Mouse (Mus musculus) midbrain, embryonic 11.5 days (tissue): ENCODE data around the gene Echdc2. TPM values are rescaled to one million over a fixed set of nuclear protein-coding genes. Genes with fewer than 3 reads are reported as not detected.

Source experiments
- ATAC-seq: fragments of 200-750 bp; cut with Nextera tagmentation; 2 replicates; pipeline ENCODE4 v1.8.0; 2017; ENCODE audit warnings: moderate TSS enrichment, moderate library complexity; ENCODE audit not compliant: low FRiP score
- DNase-seq: peaks from one replicate; pipeline ENCODE4 v3.0.0; 2015; ENCODE audit warnings: low spot score; ENCODE audit errors: missing footprints
- H3K27ac ChIP-seq: fragments of 300-500 bp; sonication (generic); 2 replicates; pipeline ENCODE4 v1.5.1; 2014; ENCODE audit warnings: low read depth, low read length
- H3K27me3 ChIP-seq: fragments of 300-500 bp; sonication (generic); 2 replicates; pipeline ENCODE4 v1.6.1; 2014; ENCODE audit warnings: mild to moderate bottlenecking, low read length, moderate library complexity, mixed read lengths; ENCODE audit not compliant: control insufficient read depth, insufficient read depth
- H3K36me3 ChIP-seq: fragments of 300-500 bp; sonication (generic); 2 replicates; pipeline ENCODE4 v1.6.1; 2014; ENCODE audit warnings: mild to moderate bottlenecking, low read length, moderate library complexity, mixed read lengths; ENCODE audit not compliant: control insufficient read depth, insufficient read depth
- H3K4me1 ChIP-seq: fragments of 300-500 bp; sonication (generic); 2 replicates; pipeline ENCODE4 v1.6.1; 2014; ENCODE audit warnings: low read length; ENCODE audit not compliant: control insufficient read depth, insufficient read depth
- H3K4me2 ChIP-seq: fragments of 300-500 bp; sonication (generic); 2 replicates; pipeline ENCODE4 v1.6.1; 2014; ENCODE audit warnings: mild to moderate bottlenecking, moderate library complexity
- H3K4me3 ChIP-seq: fragments of 300-500 bp; sonication (generic); 2 replicates; pipeline ENCODE4 v1.5.1; 2014; ENCODE audit warnings: low read depth, low read length
- H3K9ac ChIP-seq: fragments of 300-500 bp; sonication (generic); 2 replicates; pipeline ENCODE4 v1.6.1; 2014; ENCODE audit warnings: low read length
- H3K9me3 ChIP-seq: fragments of 300-500 bp; sonication (generic); 2 replicates; pipeline ENCODE4 v1.6.1; 2016; ENCODE audit warnings: low read length; ENCODE audit not compliant: control insufficient read depth
- WGBS: fragments of 180-500 bp; shearing (Covaris S2); extraction: QIAGEN DNeasy Blood & Tissue Kit; methylation state at CpG from one replicate; pipeline ENCODE4 v1.1.7; 2014; 5-methylcytosine and 5-hydroxymethylcytosine counted together
- polyA plus RNA-seq: library from polyadenylated mRNA; unstranded; fragments of >200 nt; fragmentation: Nextera tagmentation; extraction: Ambion mirVana; gene quantifications from 2 replicates; pipeline ENCODE4 v1.2.1, GENCODE M21; 2014

Echdc2 gene
- 11.7 and 13.8 TPM in 2 replicates for polyA plus RNA-seq

GRCm38 (mm10) chr4:108165152-108165895 is at the start of gene Echdc2:
TSS of gene Echdc2 (plus strand) at chr4:108165437.
- H3K4me2 ChIP-seq: peak within 1 kb of the TSS; percentile 98
- H3K27ac ChIP-seq: no peak within 1 kb of the TSS
- H3K27me3 ChIP-seq: no peaks in the 10 kb centered on the region; the same call in 1 of the 2 replicates
- no peaks in the 10 kb centered on the region for H3K9me3 ChIP-seq
- peak within 1 kb of the TSS; percentile 56 for H3K4me3 ChIP-seq
- 1% methylated on average over 43 of the region's 43 CpGs for WGBS
- H3K9ac ChIP-seq: peak within 1 kb of the TSS; percentile 77
- ATAC-seq (peak; percentile 40; the same call in 1 of the 2 replicates), DNase-seq (peak; percentile 95)
- peaks cover 2% of the 10 kb centered on the region; the same call in 1 of the 2 replicates for H3K4me1 ChIP-seq
- no peaks in the 10 kb centered on the region for H3K36me3 ChIP-seq

DNA sequence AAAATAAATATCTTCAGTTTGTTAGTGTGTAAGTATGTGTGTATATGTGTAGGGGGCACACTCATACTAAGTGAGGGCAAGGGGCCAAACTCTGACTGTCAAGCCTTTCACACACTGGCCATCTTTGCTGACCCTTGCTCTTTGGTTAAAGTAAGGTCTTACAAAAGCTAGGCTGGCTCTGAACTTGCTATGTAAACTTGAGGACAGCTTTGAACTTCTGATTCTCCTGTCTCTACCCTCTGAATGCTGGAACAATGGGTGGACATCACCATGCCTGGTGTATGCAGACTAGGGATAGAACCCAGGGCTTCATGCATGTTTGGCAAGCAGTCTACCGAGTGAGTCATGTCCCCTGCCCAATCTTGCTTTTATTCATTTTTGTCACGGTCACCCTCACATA is 48.8 kb upstream of the Echdc2 start:
- 87% methylated on average over 2 of the region's 2 CpGs for WGBS
- Histone ChIP-seq H3K9ac (no peak overlapping the region), H3K4me3 (no peak overlapping the region), H3K4me2 (no peak overlapping the region), H3K27ac (no peak overlapping the region), H3K27me3 (no peaks in the 10 kb centered on the region), H3K36me3 (no peaks in the 10 kb centered on the region), H3K4me1 (no peaks in the 10 kb centered on the region), H3K9me3 (no peaks in the 10 kb centered on the region)
- ATAC-seq (no peak), DNase-seq (no peak)

DNA sequence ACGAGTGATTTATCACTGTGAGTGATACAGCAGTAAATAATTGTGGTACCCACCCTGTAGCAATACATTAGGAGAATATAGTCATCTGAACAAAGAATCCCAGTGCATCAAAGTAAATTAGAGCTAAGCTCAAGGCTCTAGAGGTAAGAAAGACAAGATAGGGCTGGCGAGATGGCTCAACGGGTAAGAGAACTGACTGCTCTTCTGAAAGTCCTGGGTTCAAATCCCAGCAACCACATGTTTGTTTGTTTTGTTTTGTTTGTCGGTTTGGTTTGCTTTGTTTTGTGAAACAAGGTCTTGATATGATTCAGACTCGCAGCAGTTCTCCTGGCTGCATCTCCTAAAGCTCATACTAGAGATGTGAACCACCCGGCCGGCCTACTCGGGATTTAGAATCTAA is 47.7 kb upstream of the Echdc2 start:
- Histone ChIP-seq H3K4me2 (no peak overlapping the region), H3K36me3 (no peaks in the 10 kb centered on the region), H3K27me3 (no peaks in the 10 kb centered on the region), H3K9ac (no peak overlapping the region), H3K9me3 (no peaks in the 10 kb centered on the region), H3K27ac (no peak overlapping the region), H3K4me1 (no peaks in the 10 kb centered on the region), H3K4me3 (no peak overlapping the region)
- ATAC-seq (no peak), DNase-seq (no peak)
- WGBS: 86% methylated on average over 8 of the region's 8 CpGs

- no peaks in the 10 kb centered on the region for H3K27me3 ChIP-seq
- 13% methylated on average over 43 of the region's 45 CpGs for WGBS
- peak; percentile 99 for DNase-seq
- H3K4me2 ChIP-seq: peak overlapping the region; percentile 51
- H3K9ac ChIP-seq: peak overlapping the region; percentile 39
- H3K27ac ChIP-seq: no peak overlapping the region
- H3K4me1 ChIP-seq: no peaks in the 10 kb centered on the region
- ATAC-seq: peak; percentile 94
- H3K9me3 ChIP-seq: no peaks in the 10 kb centered on the region
- H3K36me3 ChIP-seq: no peaks in the 10 kb centered on the region
- peak overlapping the region; percentile 36 for H3K4me3 ChIP-seq
Observed at GRCm38 (mm10) chr4:108117924-108118876, 47.0 kb upstream of the Echdc2 start.

DNA sequence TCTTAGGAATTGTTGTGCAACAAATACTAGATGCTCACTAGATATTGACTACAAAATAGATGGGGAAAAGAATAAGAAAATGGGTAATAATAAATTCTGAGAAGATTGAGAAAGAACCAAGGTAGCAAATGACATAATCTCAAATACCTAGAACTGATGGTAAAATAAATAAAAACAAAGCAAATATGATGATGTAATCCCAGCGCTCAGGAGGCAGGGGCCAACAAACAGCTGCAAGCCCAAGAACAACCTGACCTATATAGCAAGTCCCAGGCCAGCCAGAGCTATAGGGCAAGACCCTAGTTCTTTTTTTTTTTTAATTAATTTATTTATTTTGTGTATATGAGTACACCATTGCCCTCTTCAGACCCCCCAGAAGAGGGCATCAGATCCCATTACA is 41.1 kb upstream of the Echdc2 start:
- WGBS: 100% methylated on average over 1 of the region's 1 CpGs
- no peak overlapping the region for H3K4me2 ChIP-seq
- H3K4me3 ChIP-seq: no peak overlapping the region
- no peaks in the 10 kb centered on the region for H3K27me3 ChIP-seq
- no peak overlapping the region for H3K9ac ChIP-seq
- no peaks in the 10 kb centered on the region; the same call in 1 of the 2 replicates for H3K9me3 ChIP-seq
- no peaks in the 10 kb centered on the region for H3K36me3 ChIP-seq
- ATAC-seq: no peak
- DNase-seq: no peak
- no peak overlapping the region for H3K27ac ChIP-seq
- H3K4me1 ChIP-seq: no peaks in the 10 kb centered on the region

DNA sequence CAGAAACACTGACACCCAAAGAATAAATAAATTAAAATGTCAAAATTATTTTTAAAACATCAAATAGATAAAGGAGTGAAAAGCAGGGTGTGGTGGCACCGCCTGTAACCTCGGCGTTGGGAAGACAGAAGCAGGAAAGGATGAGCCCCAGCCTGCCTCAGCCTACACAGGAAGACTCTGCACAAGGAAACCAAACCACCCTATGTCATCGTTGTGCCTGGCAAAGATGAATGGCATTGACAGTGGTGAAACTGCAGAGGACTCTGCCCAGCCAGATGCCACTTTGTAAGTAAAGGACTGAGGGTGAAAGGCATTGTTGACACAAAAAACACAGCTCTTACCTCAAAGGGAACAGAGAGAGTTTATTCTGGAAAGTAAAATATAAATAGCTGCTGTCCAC is 39.0 kb upstream of the Echdc2 start:
- 89% methylated on average over 4 of the region's 4 CpGs for WGBS
- no peaks in the 10 kb centered on the region for H3K36me3 ChIP-seq
- H3K9me3 ChIP-seq: no peaks in the 10 kb centered on the region; the same call in 1 of the 2 replicates
- H3K27ac ChIP-seq: no peak overlapping the region
- no peak overlapping the region for H3K4me3 ChIP-seq
- H3K4me2 ChIP-seq: no peak overlapping the region
- H3K27me3 ChIP-seq: no peaks in the 10 kb centered on the region
- DNase-seq: no peak
- H3K9ac ChIP-seq: no peak overlapping the region
- H3K4me1 ChIP-seq: no peaks in the 10 kb centered on the region
- no peak for ATAC-seq

DNA sequence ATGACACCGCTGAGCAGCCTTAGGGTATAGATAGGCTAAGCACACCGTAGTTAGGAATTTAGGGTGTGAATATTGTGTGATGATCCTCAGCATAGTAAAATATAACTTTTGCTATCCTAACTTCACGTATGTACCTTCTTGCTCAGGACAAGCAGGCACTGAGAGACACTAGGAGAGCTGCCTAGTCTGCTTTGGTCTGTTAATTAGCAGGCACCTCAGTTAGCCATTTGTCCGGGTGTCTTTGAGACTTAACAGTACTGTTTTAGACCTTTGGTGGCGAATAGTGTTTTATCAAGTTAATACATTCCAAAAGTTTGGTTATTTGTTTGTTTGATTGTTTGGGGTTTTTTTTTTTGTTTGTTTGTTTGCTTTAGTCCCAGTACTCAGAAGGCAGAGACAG is 37.7 kb upstream of the Echdc2 start:
- 90% methylated on average over 5 of the region's 5 CpGs for WGBS
- Histone ChIP-seq H3K9me3 (no peaks in the 10 kb centered on the region; the same call in 1 of the 2 replicates), H3K4me3 (no peak overlapping the region), H3K27ac (no peak overlapping the region), H3K4me1 (no peaks in the 10 kb centered on the region), H3K4me2 (no peak overlapping the region), H3K27me3 (no peaks in the 10 kb centered on the region), H3K9ac (no peak overlapping the region), H3K36me3 (no peaks in the 10 kb centered on the region)
- DNase-seq (no peak), ATAC-seq (no peak)

GRCm38 (mm10) chr4:108128339-108128738 is 36.9 kb upstream of the Echdc2 start:
- Histone ChIP-seq H3K4me1 (no peaks in the 10 kb centered on the region), H3K4me2 (no peak overlapping the region), H3K27me3 (no peaks in the 10 kb centered on the region), H3K36me3 (no peaks in the 10 kb centered on the region), H3K9ac (no peak overlapping the region), H3K4me3 (no peak overlapping the region), H3K27ac (no peak overlapping the region), H3K9me3 (no peaks in the 10 kb centered on the region; the same call in 1 of the 2 replicates)
- DNase-seq: no peak
- no peak for ATAC-seq
- WGBS: 91% methylated on average over 2 of the region's 2 CpGs

- ATAC-seq (no peak), DNase-seq (no peak)
- Histone ChIP-seq H3K27ac (no peak overlapping the region), H3K4me2 (no peak overlapping the region), H3K4me1 (no peaks in the 10 kb centered on the region), H3K36me3 (no peaks in the 10 kb centered on the region), H3K9ac (no peak overlapping the region), H3K9me3 (no peaks in the 10 kb centered on the region; the same call in 1 of the 2 replicates), H3K27me3 (no peaks in the 10 kb centered on the region), H3K4me3 (no peak overlapping the region)
- 92% methylated on average over 3 of the region's 3 CpGs for WGBS
Observed at GRCm38 (mm10) chr4:108130452-108130851, 34.8 kb upstream of the Echdc2 start.
